Mouse (Mus musculus) forebrain, embryonic 15.5 days (tissue): ENCODE measurements around the gene Fam222a. TPM values are rescaled to one million over a fixed set of nuclear protein-coding genes. Genes with fewer than 3 reads are reported as not detected.

Experiments
- ATAC-seq: fragments of 200-750 bp; cut with Nextera tagmentation; replicated peaks from 2 replicates; pipeline ENCODE4 v1.8.0; 2017; ENCODE audit warnings: mild to moderate bottlenecking, moderate TSS enrichment, moderate library complexity
- H3K27ac ChIP-seq: fragments of 300-500 bp; sonication (generic); replicated peaks from 2 replicates; pipeline ENCODE4 v1.5.1; 2015; ENCODE audit warnings: mild to moderate bottlenecking, inconsistent platforms
- H3K27me3 ChIP-seq: fragments of 300-500 bp; sonication (generic); 2 replicates; pipeline ENCODE4 v1.6.1; 2015; ENCODE audit warnings: inconsistent platforms
- H3K36me3 ChIP-seq: fragments of 300-500 bp; sonication (generic); 2 replicates; pipeline ENCODE4 v1.6.1; 2015; ENCODE audit warnings: mild to moderate bottlenecking, inconsistent platforms
- H3K4me1 ChIP-seq: fragments of 300-500 bp; sonication (generic); 2 replicates; pipeline ENCODE4 v1.6.1; 2015; ENCODE audit warnings: inconsistent platforms
- H3K4me2 ChIP-seq: fragments of 300-500 bp; sonication (generic); replicated peaks from 2 replicates; pipeline ENCODE4 v1.6.1; 2015; ENCODE audit warnings: mild to moderate bottlenecking, inconsistent platforms
- H3K4me3 ChIP-seq: fragments of 300-500 bp; sonication (generic); 2 replicates; pipeline ENCODE4 v1.5.1; 2015; ENCODE audit warnings: mild to moderate bottlenecking, inconsistent platforms
- H3K9ac ChIP-seq: fragments of 300-500 bp; sonication (generic); replicated peaks from 2 replicates; pipeline ENCODE4 v1.6.1; 2015; ENCODE audit warnings: mild to moderate bottlenecking, inconsistent platforms
- H3K9me3 ChIP-seq: fragments of 300-500 bp; sonication (generic); 2 replicates; pipeline ENCODE4 v1.6.1; 2016; ENCODE audit warnings: inconsistent platforms
- WGBS: fragments of 180-500 bp; shearing (Covaris S2); methylation state at CpG from one replicate; pipeline ENCODE4 v1.1.7; 2015; ENCODE audit warnings: mixed read lengths; 5-methylcytosine and 5-hydroxymethylcytosine counted together
- polyA plus RNA-seq: library from polyadenylated mRNA; unstranded; fragments of >200 nt; fragmentation: Nextera tagmentation; extraction: Ambion mirVana; gene quantifications from 2 replicates; pipeline ENCODE4 v1.2.1, GENCODE M21; 2015

Gene Fam222a
- polyA plus RNA-seq, 1 experiment from 2014 or later = 5.2 TPM

DNA sequence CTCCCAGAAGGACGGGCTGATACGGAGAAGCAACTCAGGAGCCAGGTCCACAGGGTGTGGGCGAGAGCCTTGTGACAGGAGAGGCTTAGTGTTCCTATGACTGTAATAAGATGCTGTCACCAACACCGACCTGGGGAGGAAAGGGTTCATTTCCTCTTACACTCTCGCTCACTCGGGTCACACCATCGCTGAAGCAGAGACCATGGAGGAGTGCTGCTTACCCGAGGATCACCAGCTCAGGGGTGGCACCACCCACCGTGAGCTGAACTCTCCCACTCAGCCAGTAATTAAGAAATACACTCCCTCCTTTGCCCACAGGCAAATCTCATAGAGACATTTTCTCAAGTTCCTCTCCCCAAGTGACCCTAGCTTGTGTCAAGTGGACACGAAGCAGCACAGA, 20.6 kb downstream of the Fam222a start:
- Histone ChIP-seq H3K9me3 (no peaks in the 10 kb centered on the region), H3K36me3 (no peaks in the 10 kb centered on the region), H3K27ac (no peak overlapping the region), H3K4me3 (no peak overlapping the region), H3K4me2 (no peak overlapping the region), H3K4me1 (peaks cover 83% of the 10 kb centered on the region), H3K27me3 (peaks cover 32% of the 10 kb centered on the region), H3K9ac (no peak overlapping the region)
- 52% methylated on average over 10 of the region's 10 CpGs for WGBS
- no peak for ATAC-seq

DNA sequence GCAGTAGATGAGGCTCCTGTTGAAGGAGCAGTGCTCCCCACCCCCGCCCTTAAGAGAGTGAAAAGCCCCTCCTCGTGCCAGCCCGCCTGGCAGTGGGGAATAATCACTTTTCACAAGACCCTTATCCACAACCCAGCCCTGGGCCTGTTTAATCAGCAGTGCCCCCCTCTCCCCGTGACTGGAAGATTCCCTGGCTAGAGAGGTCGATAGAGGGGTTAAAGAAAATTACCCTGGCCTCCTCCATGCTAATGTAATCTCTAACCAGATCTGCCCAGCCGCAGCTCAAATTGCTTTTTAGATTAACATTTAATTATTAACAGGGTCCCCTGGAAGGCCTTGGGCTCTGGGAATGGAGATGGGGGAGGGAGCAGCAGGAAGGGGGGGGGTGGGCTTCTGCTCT, 21.2 kb downstream of the Fam222a start:
- no peak for ATAC-seq

DNA sequence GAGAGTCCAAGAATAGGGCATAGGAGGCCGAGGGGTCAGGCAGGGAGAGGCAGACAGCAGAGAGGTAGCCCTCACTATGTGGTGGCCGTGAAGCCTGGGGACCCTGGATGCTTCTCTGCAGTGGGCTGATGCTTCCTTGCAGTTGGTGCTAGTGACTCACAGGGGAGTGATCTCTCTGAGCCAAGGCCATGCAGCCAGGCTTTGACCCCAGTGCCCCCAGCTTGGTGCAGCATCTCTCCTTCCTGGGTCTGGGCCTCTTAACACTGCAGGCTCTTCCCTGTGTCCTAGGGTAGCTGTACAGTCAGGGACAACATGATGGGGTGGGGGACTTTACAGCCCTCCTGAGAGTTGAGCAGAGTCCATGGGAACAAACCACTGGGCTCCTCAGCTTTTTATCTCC, 21.6 kb downstream of the Fam222a start:
- Histone ChIP-seq H3K27me3 (peaks cover 30% of the 10 kb centered on the region), H3K9ac (no peak overlapping the region), H3K4me1 (peaks cover 82% of the 10 kb centered on the region), H3K4me2 (no peak overlapping the region), H3K27ac (peak overlapping the region; percentile 45; the same call in 1 of the 2 replicates), H3K36me3 (no peaks in the 10 kb centered on the region), H3K4me3 (no peak overlapping the region), H3K9me3 (no peaks in the 10 kb centered on the region)
- ATAC-seq = no peak
- 27% methylated on average over 2 of the region's 2 CpGs for WGBS

More for the DNA sequence above, 21.2 kb downstream of the Fam222a start:
- H3K4me3 ChIP-seq = no peak overlapping the region
- H3K9ac ChIP-seq = no peak overlapping the region
- H3K4me2 ChIP-seq = no peak overlapping the region
- H3K4me1 ChIP-seq = peaks cover 83% of the 10 kb centered on the region
- no peaks in the 10 kb centered on the region for H3K36me3 ChIP-seq
- H3K27me3 ChIP-seq = peaks cover 30% of the 10 kb centered on the region
- no peaks in the 10 kb centered on the region for H3K9me3 ChIP-seq
- 14% methylated on average over 6 of the region's 6 CpGs for WGBS
- H3K27ac ChIP-seq = peak overlapping the region; percentile 45

DNA sequence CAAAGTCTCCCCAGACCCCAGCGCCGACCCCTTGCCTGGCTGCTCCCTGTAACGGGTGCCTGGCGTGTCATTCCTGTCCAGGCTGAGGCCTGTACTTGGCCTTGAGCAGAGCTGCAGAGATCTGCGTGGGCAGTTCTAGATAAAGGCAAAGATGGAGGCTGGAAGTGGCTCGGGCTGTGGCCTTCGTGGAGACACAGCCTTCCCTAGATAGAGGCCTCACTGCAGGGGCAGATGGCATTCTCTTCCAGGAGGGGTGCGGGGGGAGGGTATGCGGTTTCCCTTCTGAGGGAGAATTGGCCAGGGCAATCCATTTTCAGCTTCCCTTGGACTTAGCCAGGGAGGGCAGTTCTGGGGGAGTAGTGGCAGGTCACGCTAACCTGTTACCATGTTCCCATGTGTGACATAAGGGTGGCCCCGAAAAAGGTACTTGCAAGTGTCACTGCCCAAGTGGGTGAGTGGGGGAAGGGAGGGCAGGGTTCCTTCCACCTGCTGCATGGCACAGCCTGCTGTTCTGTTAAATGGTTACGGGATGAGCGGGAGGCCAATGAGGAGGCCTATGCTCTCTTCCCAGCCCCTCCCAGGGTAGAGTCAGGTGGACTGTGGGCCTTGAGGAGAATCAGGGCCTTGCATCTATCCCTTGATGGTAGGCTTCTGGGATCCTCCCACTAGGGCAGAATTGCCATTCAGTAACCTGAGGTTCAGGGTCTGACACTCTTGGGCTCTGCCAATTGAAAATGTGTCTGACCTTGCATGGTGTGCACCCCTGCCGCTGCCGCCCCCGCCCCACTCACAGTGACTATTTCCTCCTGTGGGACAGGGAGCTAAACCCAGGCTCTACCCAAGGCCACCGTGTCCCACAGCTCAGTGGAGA, 22.5 kb downstream of the Fam222a start:
- Histone ChIP-seq H3K9ac (no peak overlapping the region), H3K27me3 (peaks cover 23% of the 10 kb centered on the region), H3K9me3 (no peaks in the 10 kb centered on the region), H3K27ac (no peak overlapping the region), H3K4me2 (no peak overlapping the region), H3K4me3 (no peak overlapping the region), H3K36me3 (no peaks in the 10 kb centered on the region), H3K4me1 (peaks cover 74% of the 10 kb centered on the region)
- no peak for ATAC-seq
- WGBS = 80% methylated on average over 17 of the region's 17 CpGs

DNA sequence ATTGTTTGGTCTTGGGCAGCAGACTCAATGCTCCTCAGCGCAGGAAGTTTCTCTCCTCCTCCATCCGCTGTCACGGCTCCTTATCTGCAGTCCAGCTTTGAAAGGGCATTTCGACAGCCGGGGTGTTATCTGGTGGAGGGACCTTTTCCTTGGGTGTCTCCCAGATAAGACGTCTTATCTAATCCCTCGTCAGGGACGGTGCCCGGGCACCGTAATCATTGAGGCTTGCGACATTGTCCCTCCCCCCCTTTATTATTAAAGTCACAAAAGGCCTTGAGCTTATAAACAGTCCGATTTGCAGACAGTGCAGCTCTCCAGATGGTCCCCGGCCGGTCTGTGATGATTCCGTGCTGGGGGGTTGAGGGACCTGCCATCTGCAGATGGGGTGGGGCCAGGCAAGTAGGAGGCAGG, 23.3 kb downstream of the Fam222a start:
- no peak overlapping the region for H3K4me2 ChIP-seq
- H3K9me3 ChIP-seq = no peaks in the 10 kb centered on the region
- peak overlapping the region; percentile 20; the same call in 1 of the 2 replicates for H3K27ac ChIP-seq
- no peak overlapping the region for H3K4me3 ChIP-seq
- H3K4me1 ChIP-seq = peaks cover 66% of the 10 kb centered on the region
- WGBS = 35% methylated on average over 15 of the region's 15 CpGs
- 0 out of 2 replicates have a peak, but pooled peaks cover 17% of the 10 kb centered on the region for H3K27me3 ChIP-seq
- H3K36me3 ChIP-seq = no peaks in the 10 kb centered on the region
- no peak overlapping the region for H3K9ac ChIP-seq
- no peak for ATAC-seq

- Histone ChIP-seq H3K4me1 (peaks cover 81% of the 10 kb centered on the region), H3K27ac (peak overlapping the region; percentile 78), H3K36me3 (no peaks in the 10 kb centered on the region), H3K27me3 (0 out of 2 replicates have a peak, but pooled peaks cover 14% of the 10 kb centered on the region), H3K9me3 (no peaks in the 10 kb centered on the region), H3K9ac (no peak overlapping the region), H3K4me3 (no peak overlapping the region), H3K4me2 (0 out of 2 replicates have a peak overlapping the region, but pooled peaks have one; percentile 5)
- 0 out of 2 replicates have a peak, but pooled peaks have one; percentile 23 for ATAC-seq
- WGBS = 32% methylated on average over 19 of the region's 19 CpGs
These were observed 24.8 kb downstream of the Fam222a start for GRCm38 (mm10) chr5:114592463-114593160.

GRCm38 (mm10) chr5:114593161-114593821, 25.5 kb downstream of the Fam222a start:
- no peaks in the 10 kb centered on the region for H3K9me3 ChIP-seq
- H3K36me3 ChIP-seq = no peaks in the 10 kb centered on the region
- no peak overlapping the region for H3K9ac ChIP-seq
- H3K4me2 ChIP-seq = 0 out of 2 replicates have a peak overlapping the region, but pooled peaks have one; percentile 5
- 30% methylated on average over 12 of the region's 12 CpGs for WGBS
- H3K27ac ChIP-seq = peak overlapping the region; percentile 78
- H3K27me3 ChIP-seq = 0 out of 2 replicates have a peak, but pooled peaks cover 10% of the 10 kb centered on the region
- ATAC-seq = peak; percentile 24; the same call in 1 of the 2 replicates
- H3K4me1 ChIP-seq = peaks cover 75% of the 10 kb centered on the region
- H3K4me3 ChIP-seq = no peak overlapping the region

GRCm38 (mm10) chr5:114593949-114594348, 26.1 kb downstream of the Fam222a start:
- peak overlapping the region; percentile 78 for H3K27ac ChIP-seq
- peaks cover 7% of the 10 kb centered on the region; the same call in 1 of the 2 replicates for H3K27me3 ChIP-seq
- 81% methylated on average over 5 of the region's 5 CpGs for WGBS
- H3K4me1 ChIP-seq = peaks cover 69% of the 10 kb centered on the region
- no peak overlapping the region for H3K9ac ChIP-seq
- ATAC-seq = no peak
- H3K36me3 ChIP-seq = no peaks in the 10 kb centered on the region
- no peak overlapping the region for H3K4me3 ChIP-seq
- no peaks in the 10 kb centered on the region for H3K9me3 ChIP-seq
- no peak overlapping the region for H3K4me2 ChIP-seq

DNA sequence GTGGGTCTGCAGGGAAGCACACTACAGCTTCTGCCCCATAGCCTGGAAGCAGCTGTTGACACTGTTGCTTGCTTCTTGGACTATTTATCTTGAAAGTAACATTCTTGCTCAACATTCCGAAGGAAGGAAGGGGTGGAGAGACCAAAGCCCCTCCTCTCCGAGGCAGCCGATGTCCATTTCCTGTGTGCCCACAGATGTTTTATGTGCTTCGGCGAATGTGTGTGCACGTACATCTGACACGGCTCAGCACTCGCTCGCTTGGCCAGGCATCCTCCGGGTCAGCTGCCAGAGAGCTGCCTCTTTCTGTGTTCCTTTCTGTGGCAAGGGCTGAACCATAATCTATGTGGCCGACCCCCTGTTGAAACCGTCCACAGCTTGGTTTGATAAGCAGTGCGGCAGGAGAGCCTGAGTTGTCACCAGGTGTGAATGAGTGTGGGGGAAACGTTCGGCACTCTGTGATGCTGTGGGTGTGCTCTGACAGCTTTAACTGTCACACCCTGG, 27.0 kb downstream of the Fam222a start:
- H3K4me2 ChIP-seq = no peak overlapping the region
- no peaks in the 10 kb centered on the region for H3K36me3 ChIP-seq
- H3K4me3 ChIP-seq = no peak overlapping the region
- WGBS = 89% methylated on average over 15 of the region's 15 CpGs
- no peaks in the 10 kb centered on the region for H3K9me3 ChIP-seq
- H3K27me3 ChIP-seq = peaks cover 3% of the 10 kb centered on the region; the same call in 1 of the 2 replicates
- H3K4me1 ChIP-seq = peaks cover 60% of the 10 kb centered on the region
- no peak for ATAC-seq
- no peak overlapping the region for H3K9ac ChIP-seq
- peak overlapping the region; percentile 78 for H3K27ac ChIP-seq

- peaks cover 42% of the 10 kb centered on the region for H3K4me1 ChIP-seq
- ATAC-seq = no peak
- H3K9ac ChIP-seq = no peak overlapping the region
- H3K27me3 ChIP-seq = peaks cover 8% of the 10 kb centered on the region; the same call in 1 of the 2 replicates
- H3K4me3 ChIP-seq = no peak overlapping the region
- no peaks in the 10 kb centered on the region for H3K36me3 ChIP-seq
- 42% methylated on average over 10 of the region's 10 CpGs for WGBS
- no peak overlapping the region for H3K27ac ChIP-seq
- H3K4me2 ChIP-seq = no peak overlapping the region
- no peaks in the 10 kb centered on the region for H3K9me3 ChIP-seq
These were observed 28.8 kb downstream of the Fam222a start for GRCm38 (mm10) chr5:114596604-114597003.

DNA sequence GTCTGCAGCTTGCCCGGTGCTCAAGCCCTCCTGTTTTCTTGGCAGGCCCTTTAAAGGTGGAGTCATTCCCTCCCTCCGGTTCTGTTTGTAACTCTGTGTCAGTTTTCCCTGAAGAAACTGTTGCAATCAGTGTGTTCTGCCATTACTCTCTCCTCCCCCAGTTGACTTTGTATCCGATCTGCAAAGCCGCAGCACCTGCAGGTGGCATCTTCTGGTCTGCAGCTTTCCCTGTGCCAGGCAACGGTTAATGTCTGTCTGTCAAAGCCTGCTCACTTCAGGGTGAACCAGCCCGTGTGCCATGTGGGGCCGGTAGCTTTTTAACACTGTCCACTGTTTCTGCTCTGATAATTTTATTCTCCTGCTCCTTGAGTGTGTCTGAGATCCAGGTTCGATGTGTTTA, 29.4 kb downstream of the Fam222a start:
- Histone ChIP-seq H3K27ac (no peak overlapping the region), H3K9ac (no peak overlapping the region), H3K27me3 (peaks cover 9% of the 10 kb centered on the region; the same call in 1 of the 2 replicates), H3K4me1 (peaks cover 36% of the 10 kb centered on the region), H3K36me3 (no peaks in the 10 kb centered on the region), H3K4me3 (no peak overlapping the region), H3K9me3 (no peaks in the 10 kb centered on the region), H3K4me2 (no peak overlapping the region)
- no peak for ATAC-seq
- WGBS = 47% methylated on average over 8 of the region's 8 CpGs
